Mouse (Mus musculus) layer of hippocampus, postnatal 10 days (tissue): ENCODE measurements around the gene Slc22a28. TPM values are rescaled to one million over a fixed set of nuclear protein-coding genes. Genes with fewer than 3 reads are reported as not detected.
"Not testable (repeated sequence)": the region's sequence is repeated elsewhere in the genome, so short reads cannot be mapped to it uniquely, and the experiment has no call there.

Experiments
- DNase-seq, 2 experiments: peaks; one replicate each; pipeline ENCODE4 v3.0.0; 2021; ENCODE audit warnings: low spot score in 2 of 2
- long read RNA-seq: library from polyadenylated mRNA; stranded (forward); transcript quantifications from one replicate; pipeline ENCODE4 v2.0.0, GENCODE M21; 2023
- total RNA-seq, 2 experiments: library from RNA; stranded (reverse); gene quantifications; 2 replicates each; pipeline ENCODE4 v1.2.3; 2021

Gene Slc22a28
- total RNA-seq = not detected
- long read RNA-seq = 0 reads

DNA sequence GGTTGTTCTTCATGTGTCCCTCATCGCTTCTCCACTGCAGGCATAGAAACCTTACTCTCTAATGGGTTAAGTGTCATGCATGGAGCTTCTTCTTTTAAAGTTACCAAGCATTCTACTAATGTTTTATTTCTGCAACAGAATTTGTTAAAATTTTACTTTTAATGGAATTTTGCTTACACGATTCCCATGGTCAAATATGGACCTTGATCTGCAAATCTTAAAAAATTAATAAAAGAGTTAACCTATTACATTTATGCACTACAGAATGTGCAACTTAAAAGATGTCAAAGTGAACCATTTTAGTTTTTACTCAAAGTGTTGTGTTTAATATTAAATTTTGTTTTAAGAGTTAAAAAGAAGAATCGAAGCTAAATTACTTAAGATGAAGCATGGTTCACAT, at the start of gene Slc22a28:
Gene Slc22a28 (minus strand): TSS at position 102 of the 400 bp plus-strand sequence.
- not testable (repeated sequence) for DNase-seq

DNA sequence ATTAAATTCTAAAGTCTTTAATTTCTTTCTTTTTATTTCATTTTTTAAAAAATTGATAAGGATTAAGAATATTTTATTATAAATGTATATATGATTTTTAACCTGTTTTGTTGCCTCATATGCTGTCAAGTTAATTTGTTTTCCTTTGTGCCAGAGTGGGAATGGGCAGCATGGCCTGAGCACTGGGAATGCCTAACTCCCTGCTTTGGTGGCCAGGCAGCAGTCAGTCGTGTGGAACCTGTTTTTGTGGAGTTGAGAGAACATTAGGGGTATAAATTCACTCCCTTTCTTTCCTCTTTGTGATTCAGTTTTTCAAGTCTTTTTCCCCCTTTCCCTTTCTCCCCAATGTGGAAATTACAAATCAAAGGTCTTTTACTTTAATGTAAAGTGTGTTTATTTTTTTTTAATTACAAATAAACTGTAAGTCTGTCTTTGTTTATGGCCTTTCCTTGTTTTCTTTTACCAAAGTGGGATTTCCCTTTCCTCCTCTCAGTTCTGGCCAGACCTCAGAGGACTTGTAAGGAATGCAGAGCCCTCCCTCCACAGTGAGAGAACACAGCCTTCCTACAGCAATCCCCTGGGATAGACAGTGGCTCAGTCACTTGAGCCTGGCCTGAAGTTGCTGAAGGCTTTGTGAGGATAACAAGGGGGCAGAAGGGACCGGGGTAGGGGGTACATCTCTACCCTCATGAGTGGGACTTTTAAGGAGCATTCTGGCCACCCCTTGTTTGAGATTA, 17.2 kb upstream of the Slc22a28 start:
- DNase-seq = no peak

DNA sequence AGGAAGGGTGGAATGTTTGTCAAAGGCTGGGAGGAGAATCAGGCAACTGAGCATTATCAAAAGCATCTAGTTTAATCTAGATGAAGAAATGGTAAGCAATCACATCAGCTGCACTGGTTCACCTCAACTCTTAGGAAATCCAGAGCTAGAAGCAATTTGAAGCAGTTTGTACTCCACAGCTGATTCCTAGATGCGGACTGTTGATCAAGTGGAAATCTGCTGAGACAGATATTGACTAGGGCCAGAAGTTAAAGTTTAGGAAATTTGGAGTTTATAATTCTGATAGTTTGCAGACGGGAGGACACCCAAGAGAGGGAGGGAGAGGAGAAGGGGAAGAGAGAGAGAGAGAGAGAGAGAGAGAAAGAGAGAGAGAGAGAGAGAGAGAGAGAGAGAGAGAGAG, 10.9 kb upstream of the Slc22a28 start:
- DNase-seq = not testable (repeated sequence)

DNA sequence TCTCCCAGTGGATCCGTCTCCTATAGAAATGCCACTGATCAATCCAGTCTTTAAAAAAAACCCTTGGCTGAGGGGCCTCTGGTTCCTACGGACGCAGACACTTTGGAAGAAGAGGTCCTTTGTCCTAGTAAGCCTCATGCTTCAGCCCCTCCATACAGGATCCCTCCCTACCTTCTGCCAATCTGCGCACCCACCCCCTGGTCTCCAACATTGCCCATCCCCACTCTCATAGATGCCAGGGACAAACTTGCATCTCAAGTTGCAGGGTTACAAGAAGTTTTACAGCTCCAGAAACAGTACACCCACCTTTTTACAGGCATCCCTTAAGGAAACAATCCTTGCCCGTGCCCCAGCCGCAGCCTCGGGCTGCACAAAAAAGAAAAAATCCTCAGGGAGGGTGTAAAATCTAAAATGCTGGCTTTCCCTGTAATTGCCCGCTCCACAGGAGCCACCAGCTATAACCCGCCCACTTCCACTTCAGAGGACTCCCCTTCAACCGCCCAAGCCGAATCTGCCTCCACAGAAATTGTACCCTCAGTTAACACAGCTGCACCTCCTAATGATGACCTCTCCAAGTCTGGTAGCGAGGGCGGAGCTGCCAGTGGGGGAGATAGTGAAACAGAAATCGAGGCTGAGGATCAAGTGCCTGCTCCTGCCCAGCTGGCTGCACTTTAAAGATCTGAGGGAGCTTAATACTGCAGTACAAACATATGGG, 2.5 kb upstream of the Slc22a28 start:
- not testable (repeated sequence) for DNase-seq

DNA sequence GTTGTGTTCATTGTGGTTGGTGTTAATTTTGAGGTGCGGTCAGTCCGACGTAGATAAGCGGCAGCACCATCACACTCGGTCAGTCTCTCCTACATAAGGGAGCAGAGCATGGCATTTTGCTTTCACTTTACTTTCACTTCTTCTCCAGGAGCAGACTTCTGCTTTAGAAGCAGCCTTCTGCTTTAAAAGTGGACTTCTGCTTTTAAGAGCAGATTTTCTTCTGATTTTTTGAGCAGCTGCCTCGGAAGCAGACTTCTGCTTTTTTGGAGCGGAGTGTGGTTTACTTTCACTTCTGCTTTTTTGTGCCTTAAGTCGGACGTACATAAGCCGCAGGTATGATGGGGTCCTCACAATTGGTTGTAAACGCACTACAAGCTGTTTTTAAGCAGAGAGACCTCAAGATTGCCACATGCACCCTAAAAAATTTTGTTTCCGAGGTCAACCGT, 111.9 kb downstream of the Slc22a28 start:
- DNase-seq = no peak

DNA sequence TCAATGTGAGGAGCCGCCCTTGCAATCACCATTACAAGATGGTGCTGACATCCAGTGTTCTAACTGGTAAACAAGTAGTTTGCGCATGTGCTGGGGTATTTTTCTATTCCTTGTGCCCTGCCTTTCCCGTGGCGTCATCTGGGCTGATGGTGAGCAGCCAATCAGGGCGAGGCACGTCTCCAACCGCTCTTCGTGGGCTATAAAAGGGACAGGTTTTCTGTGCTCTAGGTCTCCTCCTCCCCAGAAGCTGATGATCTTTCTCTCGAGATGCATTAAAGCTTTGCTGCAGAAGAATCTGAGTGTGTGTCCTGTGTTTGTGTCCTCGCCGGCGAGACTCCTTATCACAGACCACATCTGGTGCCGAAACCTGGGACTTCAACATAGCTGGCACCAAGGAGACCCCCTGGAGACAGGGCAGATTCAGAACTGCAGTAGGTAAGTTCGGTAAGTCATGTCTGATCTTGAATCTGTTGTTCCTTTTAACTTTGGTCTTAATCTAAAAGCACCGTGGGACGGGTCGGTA, 112.4 kb downstream of the Slc22a28 start:
- not testable (repeated sequence) for DNase-seq

DNA sequence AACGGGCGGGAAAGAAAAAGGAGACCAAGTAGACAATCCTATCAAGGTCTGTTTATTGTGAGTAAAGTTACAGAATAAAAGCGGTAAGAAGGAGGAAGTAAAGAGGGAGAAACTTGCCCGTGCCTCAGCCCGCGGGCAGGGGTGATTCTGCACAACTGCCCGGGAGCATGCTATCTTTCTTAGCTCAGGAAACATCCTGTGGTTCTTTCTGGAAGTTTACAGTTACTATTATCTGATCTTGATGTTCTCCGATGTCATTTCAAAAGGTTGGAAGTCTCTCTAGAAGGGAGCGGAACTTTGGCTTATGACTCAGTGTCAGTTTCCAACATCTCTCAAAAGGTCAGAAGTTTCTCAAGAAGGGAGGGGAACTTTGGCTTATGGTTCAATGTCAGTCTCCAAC, 113.2 kb downstream of the Slc22a28 start:
- not testable (repeated sequence) for DNase-seq

Other genes with a start within 250 kb of the Slc22a28 start
- gene Slc22a27, start 166.0 kb downstream of the Slc22a28 start, total RNA-seq = not detected
- not detected for gene Slc22a29, start 86.9 kb upstream of the Slc22a28 start, total RNA-seq